Mouse (Mus musculus) thymus, postnatal 4 days (tissue): ENCODE results near the gene Dnah2.
A peak's percentile ranks its signal among the peaks of the same experiment; 100 is the strongest.

ENCODE experiments used
- DNase-seq: peaks from one replicate; pipeline ENCODE4 v3.0.0; 2021

Dnah2 gene

GRCm38 (mm10) chr11:69459883-69460282 is 89.0 kb downstream of the Dnah2 start:
- no peak for DNase-seq

GRCm38 (mm10) chr11:69457006-69457579 is 91.8 kb downstream of the Dnah2 start:
- no peak for DNase-seq

- DNase-seq, result no peak
Measured at GRCm38 (mm10) chr11:69452114-69452867, 96.6 kb downstream of the Dnah2 start.

- DNase-seq, result no peak
Measured at GRCm38 (mm10) chr11:69447299-69447698, 101.6 kb downstream of the Dnah2 start.

GRCm38 (mm10) chr11:69443328-69443727 is 105.6 kb downstream of the Dnah2 start:
- DNase-seq, result no peak

GRCm38 (mm10) chr11:69437291-69437690 is 111.6 kb downstream of the Dnah2 start:
- DNase-seq, result no peak

- no peak for DNase-seq
Measured at GRCm38 (mm10) chr11:69433189-69433588, 115.7 kb downstream of the Dnah2 start.

GRCm38 (mm10) chr11:69432640-69432982 is 116.3 kb downstream of the Dnah2 start:
- no peak for DNase-seq

GRCm38 (mm10) chr11:69431829-69432639 is 116.9 kb downstream of the Dnah2 start:
- DNase-seq, result peak; percentile 79

GRCm38 (mm10) chr11:69430631-69431030 is 118.3 kb downstream of the Dnah2 start:
- DNase-seq, result no peak

- DNase-seq, result no peak
Measured at GRCm38 (mm10) chr11:69429313-69429712, 119.6 kb downstream of the Dnah2 start.

GRCm38 (mm10) chr11:69428751-69429150 is 120.2 kb downstream of the Dnah2 start:
- DNase-seq, result peak; percentile 70

- no peak for DNase-seq
Measured at GRCm38 (mm10) chr11:69426246-69426645, 122.7 kb downstream of the Dnah2 start.

GRCm38 (mm10) chr11:69423885-69424284 is 125.0 kb downstream of the Dnah2 start:
- DNase-seq, result no peak

- no peak for DNase-seq
Measured at GRCm38 (mm10) chr11:69422842-69423241, 126.1 kb downstream of the Dnah2 start.

GRCm38 (mm10) chr11:69421131-69421977 is 127.6 kb downstream of the Dnah2 start:
- no peak for DNase-seq

GRCm38 (mm10) chr11:69420554-69421000 is 128.3 kb downstream of the Dnah2 start:
- no peak for DNase-seq

- DNase-seq, result peak; percentile 80
Measured at GRCm38 (mm10) chr11:69419813-69420553, 128.9 kb downstream of the Dnah2 start.

- DNase-seq, result peak; percentile 66
Measured at GRCm38 (mm10) chr11:69419443-69419812, 129.5 kb downstream of the Dnah2 start.

GRCm38 (mm10) chr11:69418481-69419442 is 130.1 kb downstream of the Dnah2 start:
- peak; percentile 88 for DNase-seq
